Mouse (Mus musculus): ENCODE results near the gene Sncg. TPM values are rescaled to one million over a fixed set of nuclear protein-coding genes. Genes with fewer than 3 reads are reported as not detected.
A peak's percentile ranks its signal among the peaks of the same experiment; 100 is the strongest.
"Not testable (repeated sequence)": the region's sequence is repeated elsewhere in the genome, so short reads cannot be mapped to it uniquely, and the experiment has no call there.

Gene Sncg
- polyA plus RNA-seq (2021): not detected

GRCm38 (mm10) chr14:34374577-34374976, at the start of gene Sncg:
Gene Sncg, minus strand, starts transcription at chr14:34374789.
- ChIA-PET CTCF (no interaction called here), POLR2A (no interaction called here)
- DNase-seq (ENCODE audit: low read depth, low spot score) (no peak), ATAC-seq (no peak)
- no peak for TF ChIP-seq CTCF (IDR thresholded peaks at IDR 0.05)
- in situ Hi-C loops (cut with MboI; ENCODE audit: low pct_unique_long_range_greater_than_20kb): no loop called here
- H3K27me3 ChIP-seq: no peaks in the 10 kb centered on the region

- in situ Hi-C loops (cut with MboI; ENCODE audit: low pct_unique_long_range_greater_than_20kb): loop anchor here (10.0 kb wide), 1 partner anchor 134 kb away; no protein-coding TSS in a partner anchor
- ATAC-seq (peak; percentile 94), DNase-seq (ENCODE audit: low read depth, low spot score) (peak; percentile 34)
Measured at GRCm38 (mm10) chr14:34421078-34421477, 46.5 kb upstream of the Sncg start.

GRCm38 (mm10) chr14:34417501-34417900, 42.9 kb upstream of the Sncg start:
- TF ChIP-seq CTCF (IDR thresholded peaks at IDR 0.05): no peak
- ATAC-seq (no peak), DNase-seq (ENCODE audit: low read depth, low spot score) (no peak)
- ChIA-PET POLR2A (interaction anchor here (0.6 kb wide), 1 partner anchor 88 kb away, joined by 8 read pairs; no protein-coding TSS in a partner anchor), CTCF (interaction anchor here (0.7 kb wide), 1 partner anchor 10 kb away, joined by 3 read pairs; no protein-coding TSS in a partner anchor)
- in situ Hi-C loops (cut with MboI; ENCODE audit: low pct_unique_long_range_greater_than_20kb): no loop called here
- no peaks in the 10 kb centered on the region for H3K27me3 ChIP-seq

More at GRCm38 (mm10) chr14:34421078-34421477, 46.5 kb upstream of the Sncg start:
- no peak for TF ChIP-seq CTCF (IDR thresholded peaks at IDR 0.05)
- ChIA-PET POLR2A (no interaction called here), CTCF (interaction anchor here (1.2 to 1.4 kb wide), 2 partner anchors 11 to 12 kb away, joined by 3 to 4 read pairs; no protein-coding TSS in a partner anchor)
- H3K27me3 ChIP-seq: no peaks in the 10 kb centered on the region

- DNase-seq (ENCODE audit: low read depth, low spot score); ATAC-seq; in situ Hi-C loops (cut with MboI; ENCODE audit: low pct_unique_long_range_greater_than_20kb); H3K27me3 ChIP-seq: not testable (repeated sequence)
- ChIA-PET POLR2A (interaction anchor here (0.6 kb wide), 1 partner anchor 89 kb away, joined by 8 read pairs; no protein-coding TSS in a partner anchor), CTCF (interaction anchor here (0.7 kb wide), 1 partner anchor 11 kb away, joined by 3 read pairs; no protein-coding TSS in a partner anchor)
Measured at GRCm38 (mm10) chr14:34416946-34417345, 42.4 kb upstream of the Sncg start.

- DNase-seq (ENCODE audit: low read depth, low spot score) (no peak), ATAC-seq (no peak)
- no peak for TF ChIP-seq CTCF (IDR thresholded peaks at IDR 0.05)
- CTCF ChIA-PET: no interaction called here
- POLR2A ChIA-PET: no interaction called here
- in situ Hi-C loops (cut with MboI; ENCODE audit: low pct_unique_long_range_greater_than_20kb): no loop called here
- no peaks in the 10 kb centered on the region for H3K27me3 ChIP-seq
Measured at GRCm38 (mm10) chr14:34412164-34412896, 37.7 kb upstream of the Sncg start.

DNA sequence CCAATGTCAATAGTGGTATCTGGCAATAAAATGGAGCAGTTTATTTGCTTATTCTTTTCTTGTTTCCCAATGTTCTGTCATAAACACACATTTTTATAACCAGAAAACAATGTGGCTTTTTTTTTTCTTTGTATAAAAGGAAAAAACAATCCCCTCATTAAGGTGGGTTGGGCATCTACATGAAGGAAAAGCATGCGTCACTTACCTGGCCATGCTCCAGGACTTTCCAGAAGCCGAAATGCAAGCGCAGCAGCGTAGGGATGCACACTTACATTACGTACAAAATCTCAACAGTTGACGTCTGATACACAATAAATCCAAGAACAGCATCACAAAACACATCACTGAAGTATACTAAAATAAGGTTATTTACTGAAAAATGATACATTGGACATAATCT, 36.1 kb upstream of the Sncg start:
- no peak for ATAC-seq
- no peak for TF ChIP-seq CTCF (IDR thresholded peaks at IDR 0.05)
- ChIA-PET CTCF (no interaction called here), POLR2A (no interaction called here)
- no peak for DNase-seq (ENCODE audit: low read depth, low spot score)
- no peaks in the 10 kb centered on the region for H3K27me3 ChIP-seq
- in situ Hi-C loops (cut with MboI; ENCODE audit: low pct_unique_long_range_greater_than_20kb): no loop called here

DNA sequence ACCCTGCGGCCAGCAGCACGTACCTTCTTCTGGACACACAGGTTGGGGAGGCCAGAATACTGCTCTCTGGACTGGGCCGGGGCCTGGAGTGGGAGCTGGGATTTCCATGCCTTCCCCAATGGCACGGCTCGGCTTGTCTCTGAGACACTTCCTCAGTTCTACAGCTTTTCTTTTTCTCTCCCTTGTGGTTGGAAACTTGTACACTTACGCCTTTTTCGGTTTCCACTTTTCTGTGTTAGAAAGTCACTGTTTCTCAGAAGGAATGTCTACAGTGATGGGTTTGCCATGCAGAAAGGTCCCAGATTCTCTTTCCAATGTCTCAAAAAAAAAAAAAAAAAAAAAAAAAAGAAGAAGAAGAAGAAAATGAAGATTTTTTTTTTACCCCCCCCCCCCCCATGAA, 28.8 kb upstream of the Sncg start:
- H3K27me3 ChIP-seq: no peaks in the 10 kb centered on the region
- ChIA-PET CTCF (interaction anchor here (0.6 to 1.1 kb wide), 3 partner anchors 12 to 168 kb away, joined by 3 read pairs; no protein-coding TSS in a partner anchor), POLR2A (interaction anchor here (0.7 to 1.0 kb wide), 2 partner anchors 25 to 149 kb away, joined by 3 to 4 read pairs; no protein-coding TSS in a partner anchor)
- in situ Hi-C loops (cut with MboI; ENCODE audit: low pct_unique_long_range_greater_than_20kb): loop anchor here (5.0 kb wide), 1 partner anchor 446 kb away; no protein-coding TSS in a partner anchor
- no peak for TF ChIP-seq CTCF (IDR thresholded peaks at IDR 0.05)
- DNase-seq (ENCODE audit: low read depth, low spot score) (no peak), ATAC-seq (no peak)

GRCm38 (mm10) chr14:34402871-34403270, 28.3 kb upstream of the Sncg start:
- TF ChIP-seq CTCF (IDR thresholded peaks at IDR 0.05): no peak
- ChIA-PET POLR2A (interaction anchor here (1.0 kb wide), 1 partner anchor 24 kb away, joined by 3 read pairs; no protein-coding TSS in a partner anchor), CTCF (interaction anchor here (0.6 to 1.1 kb wide), 2 partner anchors 12 to 44 kb away, joined by 3 read pairs; no protein-coding TSS in a partner anchor)
- ATAC-seq (no peak), DNase-seq (ENCODE audit: low read depth, low spot score) (no peak)
- in situ Hi-C loops (cut with MboI; ENCODE audit: low pct_unique_long_range_greater_than_20kb): loop anchor here (5.0 kb wide), 1 partner anchor 446 kb away; no protein-coding TSS in a partner anchor
- no peaks in the 10 kb centered on the region for H3K27me3 ChIP-seq

DNA sequence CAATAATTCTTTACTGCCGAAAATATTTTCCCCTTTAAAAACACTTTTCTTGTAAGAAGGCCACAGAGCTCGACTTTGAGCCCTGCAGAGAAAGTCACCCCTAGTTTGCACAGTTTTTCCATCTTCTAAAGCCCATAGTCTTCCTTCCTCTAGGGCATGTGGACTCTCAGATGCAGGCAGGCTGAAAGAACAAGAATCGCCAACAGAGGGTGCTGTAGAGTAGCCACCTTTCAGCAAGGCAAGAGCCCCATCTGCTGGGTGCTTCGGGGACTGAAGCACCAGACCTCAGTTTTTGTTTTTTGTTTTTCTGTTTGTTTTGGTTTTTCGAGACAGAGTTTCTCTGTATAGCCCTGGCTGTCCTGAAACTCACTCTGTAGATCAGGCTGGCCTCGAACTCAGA, 26.5 kb upstream of the Sncg start:
- in situ Hi-C loops (cut with MboI; ENCODE audit: low pct_unique_long_range_greater_than_20kb): loop anchor here (5.0 kb wide), 1 partner anchor 444 kb away; no protein-coding TSS in a partner anchor
- DNase-seq (ENCODE audit: low read depth, low spot score): peak; percentile 42
- ATAC-seq: peak; percentile 58
- ChIA-PET POLR2A (no interaction called here), CTCF (interaction anchor here (0.7 to 2.4 kb wide), 6 partner anchors 9 to 136 kb away, joined by 3 to 5 read pairs (median 3); no protein-coding TSS in a partner anchor)
- no peaks in the 10 kb centered on the region for H3K27me3 ChIP-seq
- no peak for TF ChIP-seq CTCF (IDR thresholded peaks at IDR 0.05)

DNA sequence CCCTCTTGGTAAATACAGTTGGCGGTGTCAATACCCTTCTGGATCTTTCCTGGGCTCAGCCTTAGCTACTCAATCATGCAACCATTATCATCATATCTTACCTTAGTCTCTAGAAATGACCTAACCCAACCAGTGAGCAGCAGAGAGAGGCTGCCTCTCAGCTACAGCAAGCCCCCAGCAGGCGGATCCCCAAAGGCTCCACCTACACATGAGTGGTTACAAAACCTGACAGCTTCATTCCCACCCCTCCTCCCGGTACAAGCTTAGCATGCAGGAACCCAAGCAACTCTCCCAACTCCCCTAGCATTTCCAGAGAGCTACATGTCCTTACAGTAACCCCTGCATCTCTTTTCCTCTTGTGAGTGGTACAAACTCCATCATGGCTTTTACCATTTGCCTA, 25.4 kb upstream of the Sncg start:
- in situ Hi-C loops (cut with MboI; ENCODE audit: low pct_unique_long_range_greater_than_20kb): loop anchor here (5.0 kb wide), 1 partner anchor 443 kb away; no protein-coding TSS in a partner anchor
- DNase-seq (ENCODE audit: low read depth, low spot score) (no peak), ATAC-seq (no peak)
- CTCF ChIA-PET: interaction anchor here (1.1 to 2.4 kb wide), 2 partner anchors 27 to 71 kb away, joined by 3 to 5 read pairs; no protein-coding TSS in a partner anchor
- POLR2A ChIA-PET: interaction anchor here (0.6 kb wide), 1 partner anchor 453 kb away, joined by 3 read pairs; no protein-coding TSS in a partner anchor
- H3K27me3 ChIP-seq: no peaks in the 10 kb centered on the region
- no peak for TF ChIP-seq CTCF (IDR thresholded peaks at IDR 0.05)

DNA sequence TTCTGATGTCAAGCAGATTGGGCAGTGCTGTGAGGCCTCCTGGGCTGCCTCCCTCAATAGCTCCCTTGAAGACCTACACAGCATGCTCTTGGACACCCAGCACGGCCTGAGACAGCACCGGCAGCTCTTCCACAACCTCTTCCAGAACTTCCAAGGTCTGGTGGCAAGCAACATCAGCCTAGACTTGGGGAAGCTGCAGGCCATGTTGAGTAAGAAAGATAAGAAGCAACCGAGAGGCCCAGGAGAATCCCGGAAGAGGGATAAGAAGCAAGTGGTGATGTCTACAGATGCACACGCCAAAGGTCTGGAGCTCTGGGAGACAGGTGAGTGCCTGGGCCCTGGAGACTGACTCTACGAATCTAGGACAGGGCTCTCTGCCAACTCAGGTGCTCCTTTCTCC, 24.7 kb upstream of the Sncg start:
- in situ Hi-C loops (cut with MboI; ENCODE audit: low pct_unique_long_range_greater_than_20kb): no loop called here
- no peak for TF ChIP-seq CTCF (IDR thresholded peaks at IDR 0.05)
- ChIA-PET CTCF (no interaction called here), POLR2A (no interaction called here)
- DNase-seq (ENCODE audit: low read depth, low spot score): no peak
- no peak for ATAC-seq
- no peaks in the 10 kb centered on the region for H3K27me3 ChIP-seq
